Mouse (Mus musculus): ENCODE measurements around the gene Folr1. TPM values are rescaled to one million over a fixed set of nuclear protein-coding genes. Genes with fewer than 3 reads are reported as not detected.

The Folr1 gene
- 0.87 and 1.6 TPM in 2 replicates for polyA plus RNA-seq (2012; rRNA removed)

GRCm38 (mm10) chr7:101870629-101871028 is at the start of gene Folr1:
TSS of gene Folr1 (minus strand) at chr7:101870788.

GRCm38 (mm10) chr7:101906287-101906681 is 35.7 kb upstream of the Folr1 start, which contains the start of gene Tomt:
TSS of gene Tomt (minus strand) at chr7:101906359.

GRCm38 (mm10) chr7:101905561-101906286 is 35.1 kb upstream of the Folr1 start, which contains the start of gene Lamtor1:
TSS of gene Lamtor1 (plus strand) at chr7:101905904.

GRCm38 (mm10) chr7:101863415-101863814 is 7.2 kb downstream of the Folr1 start, which contains the start of gene Anapc15:
TSS of gene Anapc15 (plus strand) at chr7:101863715.

GRCm38 (mm10) chr7:101857094-101857493 is 13.5 kb downstream of the Folr1 start, which contains the start of gene Folr2:
TSS of gene Folr2 (minus strand) at chr7:101857194.

GRCm38 (mm10) chr7:101837606-101838471 is 32.7 kb downstream of the Folr1 start, which contains the start of gene Inppl1:
TSS of gene Inppl1 (minus strand) at chr7:101838229.

GRCm38 (mm10) chr7:101817861-101818401 is 52.7 kb downstream of the Folr1 start, which contains the start of gene Phox2a:
TSS of gene Phox2a (plus strand) at chr7:101818313.

Other genes with a start within 250 kb of the Folr1 start
- gene Clpb, start 207.2 kb downstream of the Folr1 start, polyA plus RNA-seq (2012; rRNA removed), result 8.9 and 9.3 TPM in 2 replicates
- gene Phox2a, start 52.5 kb downstream of the Folr1 start, polyA plus RNA-seq (2012; rRNA removed), result 0.84 and 1.1 TPM in 2 replicates
- 74.6 and 87.9 TPM in 2 replicates for gene Inppl1, start 32.6 kb downstream of the Folr1 start, polyA plus RNA-seq (2012; rRNA removed)
- 5.5 and 6.8 TPM in 2 replicates for gene Folr2, start 13.6 kb downstream of the Folr1 start, polyA plus RNA-seq (2012; rRNA removed)
- gene Anapc15, start 7.1 kb downstream of the Folr1 start, polyA plus RNA-seq (2012; rRNA removed), result 34.4 and 45.5 TPM in 2 replicates
- gene Lamtor1, start 35.1 kb upstream of the Folr1 start, polyA plus RNA-seq (2012; rRNA removed), result 136 and 171 TPM in 2 replicates
- 0.04 TPM in 1 of 2 replicates, not detected in the other for gene Tomt, start 35.6 kb upstream of the Folr1 start, polyA plus RNA-seq (2012; rRNA removed)
- 2.9 and 4.7 TPM in 2 replicates for gene Lrrc51, start 63.1 kb upstream of the Folr1 start, polyA plus RNA-seq (2012; rRNA removed)
- 30.8 and 33.0 TPM in 2 replicates for gene Numa1, start 63.3 kb upstream of the Folr1 start, polyA plus RNA-seq (2012; rRNA removed)
- gene Il18bp, start 147.9 kb upstream of the Folr1 start, polyA plus RNA-seq (2012; rRNA removed), result 1.9 and 2.6 TPM in 2 replicates
- gene Rnf121, start 194.7 kb upstream of the Folr1 start, polyA plus RNA-seq (2012; rRNA removed), result 10.6 and 12.9 TPM in 2 replicates
- gene Xndc1, start 194.7 kb upstream of the Folr1 start, polyA plus RNA-seq (2012; rRNA removed), result 9.8 and 11.4 TPM in 2 replicates
- gene Xntrpc, start 194.9 kb upstream of the Folr1 start, polyA plus RNA-seq (2012; rRNA removed), result 0.27 and 0.56 TPM in 2 replicates
- 0.38 and 0.76 TPM in 2 replicates for gene Trpc2, start 212.3 kb upstream of the Folr1 start, polyA plus RNA-seq (2012; rRNA removed)
- gene Art1, start 231.0 kb upstream of the Folr1 start, polyA plus RNA-seq (2012; rRNA removed), result 2.2 and 4.2 TPM in 2 replicates
- 0.16 and 0.40 TPM in 2 replicates for gene Art5, start 238.7 kb upstream of the Folr1 start, polyA plus RNA-seq (2012; rRNA removed)
- gene Chrna10, start 246.0 kb upstream of the Folr1 start, polyA plus RNA-seq (2012; rRNA removed), result 0.04 and 0.08 TPM in 2 replicates

All from stomach, adult 2 months (tissue).